Mouse (Mus musculus): ENCODE results near the gene Dusp6. TPM values are rescaled to one million over a fixed set of nuclear protein-coding genes. Genes with fewer than 3 reads are reported as not detected.

Gene Dusp6
- total RNA-seq, 2 experiments from 2014 or later, result 64.9 to 66.7 TPM

DNA sequence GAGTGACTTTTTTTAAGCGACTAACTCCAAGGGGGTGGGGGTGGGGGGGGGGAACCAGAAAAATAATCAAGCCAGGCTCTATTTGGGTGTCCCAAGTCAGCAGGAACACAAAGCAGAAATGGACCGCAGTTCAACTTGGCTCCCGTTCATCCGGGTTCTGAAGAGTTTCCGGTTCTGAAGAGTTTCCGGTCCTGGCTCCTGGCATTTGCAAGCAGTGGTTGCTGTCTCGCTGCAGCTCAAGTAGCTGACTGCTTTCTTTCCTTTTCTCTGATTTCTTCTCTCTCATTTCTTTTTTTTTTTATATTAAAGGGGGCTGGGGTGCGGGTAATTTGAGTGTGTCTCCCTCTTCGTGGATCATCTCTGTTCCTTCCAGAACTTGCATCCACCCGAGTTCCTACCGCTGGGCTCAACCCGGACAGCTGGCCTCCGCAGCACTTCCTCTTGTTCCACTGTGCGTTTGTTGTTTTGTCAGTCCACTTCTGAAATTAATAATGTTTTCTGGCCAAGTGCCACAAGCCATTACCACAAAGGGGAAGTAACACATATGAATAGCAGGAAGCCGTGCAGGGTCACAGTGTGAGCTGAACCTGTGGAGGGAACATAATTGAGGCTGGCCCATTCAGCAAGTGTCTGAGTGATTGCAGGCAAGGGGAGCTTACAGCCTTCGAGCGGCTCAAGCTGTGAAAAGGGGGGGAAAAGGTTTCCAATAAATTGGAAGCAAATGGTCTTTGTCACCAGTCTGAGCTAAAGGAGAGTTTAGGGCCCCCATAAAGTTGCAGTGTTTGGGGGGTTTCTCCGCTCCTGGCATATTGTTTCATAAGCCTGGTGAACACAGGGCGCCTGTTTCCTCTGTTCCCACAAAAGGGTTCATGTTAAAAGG lies 5.6 kb downstream of the Dusp6 start:
- peak in 1 of 2 experiments; percentile 41 for DNase-seq (ENCODE audit: low spot score in 2 of 2)

GRCm38 (mm10) chr10:99269301-99269701 lies 6.3 kb downstream of the Dusp6 start:
- peak overlapping the region; percentile 80 for H3K27ac ChIP-seq
- H3K4me3 ChIP-seq, result no peak overlapping the region
- TF ChIP-seq CTCF (conservative IDR thresholded peaks at IDR 0.05), result no peak
- DNase-seq (ENCODE audit: low spot score in 2 of 2), result no peak

More for the DNA sequence above, 5.6 kb downstream of the Dusp6 start:
- peak overlapping the region; percentile 94 for H3K27ac ChIP-seq
- H3K4me3 ChIP-seq, result peak overlapping the region; percentile 92; the same call in 1 of the 2 replicates
- no peak for TF ChIP-seq CTCF (conservative IDR thresholded peaks at IDR 0.05)

- TF ChIP-seq CTCF (conservative IDR thresholded peaks at IDR 0.05), result no peak
- no peak overlapping the region for H3K4me3 ChIP-seq
- H3K27ac ChIP-seq, result peak overlapping the region; percentile 80
- no peak for DNase-seq (ENCODE audit: low spot score in 2 of 2)
Measured at GRCm38 (mm10) chr10:99269704-99270103, 6.7 kb downstream of the Dusp6 start.

DNA sequence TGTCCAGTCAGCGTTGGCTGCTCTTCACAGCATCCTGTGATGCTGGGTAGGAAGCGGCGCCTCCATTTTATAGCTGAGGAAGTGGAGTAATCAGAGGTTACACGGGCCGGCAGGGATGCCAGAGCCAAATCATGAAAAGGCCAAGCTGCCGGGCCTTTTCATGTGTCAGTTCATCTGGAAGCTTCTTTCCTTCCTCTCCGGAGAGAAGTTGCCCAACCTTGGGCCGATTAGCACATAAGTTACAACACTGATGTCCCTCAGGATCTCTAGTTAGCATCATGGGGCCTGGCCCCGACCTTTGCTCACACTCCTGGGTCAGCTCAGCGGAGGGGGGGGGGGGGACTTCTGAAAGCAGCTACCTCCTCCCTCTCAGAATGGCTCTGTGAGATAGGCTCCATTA lies 7.4 kb downstream of the Dusp6 start:
- TF ChIP-seq CTCF (conservative IDR thresholded peaks at IDR 0.05), result no peak
- no peak for DNase-seq (ENCODE audit: low spot score in 2 of 2)
- no peak overlapping the region for H3K27ac ChIP-seq
- no peak overlapping the region for H3K4me3 ChIP-seq

GRCm38 (mm10) chr10:99271016-99271415 lies 8.0 kb downstream of the Dusp6 start:
- H3K27ac ChIP-seq, result no peak overlapping the region
- TF ChIP-seq CTCF (conservative IDR thresholded peaks at IDR 0.05), result no peak

DNA sequence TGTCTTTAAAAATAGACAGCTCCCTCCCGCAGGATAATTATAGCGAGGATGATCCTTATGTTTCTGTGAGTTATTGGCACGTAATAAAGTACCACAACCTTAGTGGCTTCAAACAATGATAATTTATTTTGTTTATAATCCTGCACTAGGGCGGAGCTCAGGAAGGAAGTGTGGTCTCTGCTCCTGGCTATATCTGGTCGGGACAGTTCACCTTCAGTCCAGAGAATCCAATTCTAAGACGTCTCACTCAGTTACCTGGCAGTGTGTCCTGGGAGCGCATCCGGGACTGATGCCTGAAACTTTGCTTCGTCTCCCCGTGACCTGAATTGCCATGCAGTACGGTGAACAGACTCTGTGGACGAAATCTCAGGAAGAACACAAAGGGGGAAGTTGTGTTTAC lies 10.0 kb downstream of the Dusp6 start:
- DNase-seq (ENCODE audit: low spot score in 2 of 2), result no peak
- no peak for TF ChIP-seq CTCF (conservative IDR thresholded peaks at IDR 0.05)
- no peak overlapping the region for H3K27ac ChIP-seq
- no peak overlapping the region for H3K4me3 ChIP-seq

More at GRCm38 (mm10) chr10:99271016-99271415, 8.0 kb downstream of the Dusp6 start:
- DNase-seq (ENCODE audit: low spot score in 2 of 2), result no peak
- H3K4me3 ChIP-seq, result no peak overlapping the region

- H3K27ac ChIP-seq, result no peak overlapping the region
- no peak overlapping the region for H3K4me3 ChIP-seq
- TF ChIP-seq CTCF (conservative IDR thresholded peaks at IDR 0.05), result no peak
- no peak for DNase-seq (ENCODE audit: low spot score in 2 of 2)
Measured at GRCm38 (mm10) chr10:99274640-99275039, 11.6 kb downstream of the Dusp6 start.

- no peak overlapping the region for H3K4me3 ChIP-seq
- TF ChIP-seq CTCF (conservative IDR thresholded peaks at IDR 0.05), result no peak
Measured at GRCm38 (mm10) chr10:99279067-99279880, 16.2 kb downstream of the Dusp6 start.

DNA sequence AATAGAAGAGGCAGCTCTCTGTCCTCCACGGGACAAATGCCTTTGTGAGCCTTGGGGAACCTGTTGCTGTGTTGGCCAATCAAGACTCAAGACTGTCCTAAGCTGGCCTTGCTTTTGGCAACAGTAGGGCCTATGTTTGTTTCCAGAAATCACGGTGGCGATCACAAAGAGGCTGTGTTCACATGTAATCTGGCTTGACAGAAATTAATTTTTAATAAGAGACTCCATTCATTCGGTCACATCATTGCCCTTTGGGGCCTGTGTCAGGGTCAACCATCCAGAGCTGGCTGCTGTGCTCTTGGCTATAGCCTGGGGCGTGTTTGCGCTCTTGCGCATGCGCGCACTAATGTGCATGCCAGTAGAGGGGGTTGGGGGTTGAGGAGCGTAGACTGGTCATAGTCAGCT lies 21.0 kb downstream of the Dusp6 start:
- no peak overlapping the region for H3K4me3 ChIP-seq
- DNase-seq (ENCODE audit: low spot score in 2 of 2), result no peak
- no peak for TF ChIP-seq CTCF (conservative IDR thresholded peaks at IDR 0.05)
- H3K27ac ChIP-seq, result no peak overlapping the region

More at GRCm38 (mm10) chr10:99279067-99279880, 16.2 kb downstream of the Dusp6 start:
- no peak overlapping the region for H3K27ac ChIP-seq
- no peak for DNase-seq (ENCODE audit: low spot score in 2 of 2)

DNA sequence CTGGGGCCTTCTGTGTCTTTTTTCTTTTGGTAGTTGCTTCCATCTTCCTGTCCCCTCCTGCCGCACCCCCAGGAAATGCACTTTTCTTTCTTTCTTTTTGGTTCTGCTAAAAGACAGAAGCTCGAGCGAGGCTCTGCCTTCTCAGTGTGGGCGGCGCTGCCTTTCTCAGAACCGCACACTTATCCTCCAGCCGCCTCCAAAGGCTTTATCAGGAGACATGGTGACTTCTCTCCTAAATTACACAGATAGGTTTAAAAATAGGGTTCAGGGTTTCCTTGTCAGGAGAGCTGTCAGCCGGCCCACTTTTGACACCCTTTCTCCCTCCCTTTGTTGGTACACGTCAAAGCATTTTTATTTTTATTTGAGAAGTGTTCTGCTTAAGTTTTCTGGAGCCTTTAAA lies 21.9 kb downstream of the Dusp6 start:
- TF ChIP-seq CTCF (conservative IDR thresholded peaks at IDR 0.05), result no peak
- peak in 1 of 2 experiments; percentile 16 for DNase-seq (ENCODE audit: low spot score in 2 of 2)
- H3K27ac ChIP-seq, result no peak overlapping the region
- H3K4me3 ChIP-seq, result no peak overlapping the region

- Histone ChIP-seq H3K27ac (no peak overlapping the region), H3K4me3 (no peak overlapping the region)
- no peak for TF ChIP-seq CTCF (conservative IDR thresholded peaks at IDR 0.05)
- no peak for DNase-seq (ENCODE audit: low spot score in 2 of 2)
Measured at GRCm38 (mm10) chr10:99285759-99286158, 22.7 kb downstream of the Dusp6 start.

GRCm38 (mm10) chr10:99286213-99286612 lies 23.2 kb downstream of the Dusp6 start:
- Histone ChIP-seq H3K27ac (no peak overlapping the region), H3K4me3 (no peak overlapping the region)
- no peak for DNase-seq (ENCODE audit: low spot score in 2 of 2)
- no peak; the same call in 1 of the 2 replicates for TF ChIP-seq CTCF (conservative IDR thresholded peaks at IDR 0.05)

DNA sequence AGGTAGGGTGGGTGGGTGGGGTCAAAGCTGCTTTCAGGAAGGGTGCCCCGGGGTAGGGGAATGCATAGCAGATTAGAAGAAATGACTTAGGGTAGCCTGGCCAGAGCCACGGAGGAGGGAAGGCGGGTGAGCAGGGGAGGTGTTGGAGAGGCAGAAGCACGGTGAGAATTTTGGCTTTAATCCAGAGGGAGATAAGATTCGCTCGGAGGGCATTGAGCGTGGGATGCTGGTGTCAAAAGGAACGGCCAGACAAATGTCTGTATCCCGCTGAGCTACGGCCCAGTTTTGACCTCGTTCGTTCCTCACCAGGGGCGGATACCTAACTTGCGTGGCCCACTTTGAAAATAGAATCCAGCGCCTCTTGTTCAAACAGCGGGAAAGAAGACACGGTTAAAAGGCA lies 23.8 kb downstream of the Dusp6 start:
- Histone ChIP-seq H3K27ac (no peak overlapping the region), H3K4me3 (no peak overlapping the region)
- no peak for TF ChIP-seq CTCF (conservative IDR thresholded peaks at IDR 0.05)
- DNase-seq (ENCODE audit: low spot score in 2 of 2), result no peak

Data from layer of hippocampus, adult 2 months (tissue).